Mouse (Mus musculus) adrenal gland, adult (tissue): Measurements from ENCODE around the gene Tarbp1.
A peak's percentile ranks its signal among the peaks of the same experiment; 100 is the strongest.
"Not testable (repeated sequence)": the region's sequence is repeated elsewhere in the genome, so short reads cannot be mapped to it uniquely, and the experiment has no call there.

Experiments
- DNase-seq, 2 experiments: peaks; one replicate each; pipeline ENCODE4 v3.0.0; 2022 to 2023; ENCODE audit warnings: low spot score in 1 of 2; ENCODE audit not compliant: inconsistent age in 2 of 2

Gene Tarbp1

GRCm38 (mm10) chr8:126494160-126495110 is 19.6 kb upstream of the Tarbp1 start:
- peak in 1 of 2 experiments; percentile 27 for DNase-seq

- peak; percentile 77 to 93 for DNase-seq
Measured at GRCm38 (mm10) chr8:126482938-126483337, 8.1 kb upstream of the Tarbp1 start.

GRCm38 (mm10) chr8:126482348-126482720 is 7.5 kb upstream of the Tarbp1 start:
- DNase-seq = no peak

- peak; percentile 55 to 86 for DNase-seq
Measured at GRCm38 (mm10) chr8:126481494-126482347, 6.9 kb upstream of the Tarbp1 start.

GRCm38 (mm10) chr8:126480366-126480765 is 5.5 kb upstream of the Tarbp1 start:
- no peak for DNase-seq

GRCm38 (mm10) chr8:126478714-126479113 is 3.8 kb upstream of the Tarbp1 start:
- DNase-seq = no peak

- DNase-seq = not testable (repeated sequence)
Measured at GRCm38 (mm10) chr8:126476151-126476855, 1.4 kb upstream of the Tarbp1 start.

- DNase-seq = not testable (repeated sequence)
Measured at GRCm38 (mm10) chr8:126475738-126476137, 873 bp upstream of the Tarbp1 start.

GRCm38 (mm10) chr8:126473802-126474298 is 1.0 kb downstream of the Tarbp1 start:
- DNase-seq = no peak

- no peak for DNase-seq
Measured at GRCm38 (mm10) chr8:126464071-126464470, 10.8 kb downstream of the Tarbp1 start.

- no peak for DNase-seq
Measured at GRCm38 (mm10) chr8:126461735-126462134, 13.1 kb downstream of the Tarbp1 start.

GRCm38 (mm10) chr8:126460274-126460673 is 14.6 kb downstream of the Tarbp1 start:
- peak; percentile 37 to 69 for DNase-seq

GRCm38 (mm10) chr8:126455383-126455782 is 19.5 kb downstream of the Tarbp1 start:
- DNase-seq = no peak

- peak in 1 of 2 experiments; percentile 60 for DNase-seq
Measured at GRCm38 (mm10) chr8:126451158-126451557, 23.7 kb downstream of the Tarbp1 start.

- DNase-seq = no peak
Measured at GRCm38 (mm10) chr8:126438937-126439336, 35.9 kb downstream of the Tarbp1 start.

GRCm38 (mm10) chr8:126433827-126434226 is 41.0 kb downstream of the Tarbp1 start:
- no peak for DNase-seq

- DNase-seq = no peak
Measured at GRCm38 (mm10) chr8:126429635-126430034, 45.2 kb downstream of the Tarbp1 start.

- no peak for DNase-seq
Measured at GRCm38 (mm10) chr8:126424946-126425345, 49.9 kb downstream of the Tarbp1 start.

- DNase-seq = no peak
Measured at GRCm38 (mm10) chr8:126424163-126424562, 50.7 kb downstream of the Tarbp1 start.

- DNase-seq = no peak
Measured at GRCm38 (mm10) chr8:126422920-126423300, 52.0 kb downstream of the Tarbp1 start.
